Mouse (Mus musculus) kidney, postnatal 36 days (tissue): ENCODE measurements around the gene Nphp4.

Experiments
- DNase-seq, 2 experiments: peaks; one replicate each; pipeline ENCODE4 v3.0.0; 2021 to 2022; ENCODE audit warnings: mixed read lengths in 2 of 2

The Nphp4 gene

GRCm38 (mm10) chr4:152568662-152569395 lies 92.3 kb downstream of the Nphp4 start:
- DNase-seq: no peak

- no peak for DNase-seq
These were observed 97.8 kb downstream of the Nphp4 start for GRCm38 (mm10) chr4:152574266-152574665.

DNA sequence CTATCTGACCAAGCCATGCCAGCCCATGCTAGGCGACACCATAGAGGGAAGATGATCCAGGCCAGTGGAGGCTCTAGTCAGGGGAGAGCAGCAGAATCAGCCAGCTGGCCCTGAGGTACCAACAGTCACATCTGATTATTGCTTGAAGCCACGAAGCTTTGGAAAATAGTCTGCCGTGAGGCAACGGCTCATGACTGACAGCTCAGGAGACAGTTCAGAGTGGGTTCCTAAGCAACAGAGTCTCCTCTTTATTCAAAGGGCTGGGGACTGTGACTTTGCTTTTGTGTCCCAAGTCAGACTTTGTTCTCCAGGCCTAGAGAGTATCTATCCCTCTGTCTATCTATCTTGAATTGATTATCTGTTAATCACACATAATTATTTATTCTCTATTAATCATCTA lies 100.3 kb downstream of the Nphp4 start:
- no peak for DNase-seq

GRCm38 (mm10) chr4:152579956-152580355 lies 103.5 kb downstream of the Nphp4 start:
- no peak for DNase-seq

GRCm38 (mm10) chr4:152582206-152582605 lies 105.7 kb downstream of the Nphp4 start:
- no peak for DNase-seq

DNA sequence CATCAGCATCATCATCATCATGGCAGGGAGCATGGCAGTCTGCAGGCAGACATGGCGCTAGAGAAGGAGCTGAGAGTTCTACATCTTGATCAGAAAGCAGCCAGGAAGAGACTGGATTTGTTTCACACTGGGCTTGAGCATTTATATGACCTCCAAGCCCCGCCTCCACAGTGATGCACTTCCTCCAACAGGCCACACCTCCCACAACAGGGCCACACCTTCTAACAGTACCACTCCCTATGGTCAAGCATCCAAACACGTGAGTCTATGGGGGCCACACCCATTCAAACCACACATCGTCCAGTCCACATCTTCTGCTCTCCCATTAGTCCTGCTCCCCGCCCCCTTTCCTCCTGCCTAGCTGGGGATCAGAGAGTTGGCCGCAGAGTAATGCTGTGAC lies 107.1 kb downstream of the Nphp4 start:
- DNase-seq: no peak

DNA sequence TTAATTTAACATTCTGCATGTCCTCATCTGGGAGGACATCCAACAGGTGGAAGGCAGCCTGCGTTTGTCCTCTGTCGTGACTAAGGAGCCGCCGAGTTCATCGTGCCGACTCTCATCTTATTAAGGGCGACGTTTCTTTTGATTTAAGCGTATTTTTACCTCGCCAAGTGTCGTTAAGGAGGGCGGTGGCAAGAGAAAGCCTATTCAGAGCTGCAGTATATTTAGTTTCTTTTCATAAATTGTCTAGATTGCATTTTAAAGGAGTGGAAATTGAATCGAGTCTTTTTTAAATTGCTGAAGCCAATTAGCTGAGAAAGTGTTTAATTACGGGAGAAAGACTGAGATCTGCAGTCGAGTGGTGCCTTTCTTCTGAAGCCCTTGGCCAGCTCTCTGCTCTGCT lies 109.0 kb downstream of the Nphp4 start:
- no peak for DNase-seq

- DNase-seq: peak; percentile 36 to 69
These were observed 109.7 kb downstream of the Nphp4 start for GRCm38 (mm10) chr4:152586175-152586574.

DNA sequence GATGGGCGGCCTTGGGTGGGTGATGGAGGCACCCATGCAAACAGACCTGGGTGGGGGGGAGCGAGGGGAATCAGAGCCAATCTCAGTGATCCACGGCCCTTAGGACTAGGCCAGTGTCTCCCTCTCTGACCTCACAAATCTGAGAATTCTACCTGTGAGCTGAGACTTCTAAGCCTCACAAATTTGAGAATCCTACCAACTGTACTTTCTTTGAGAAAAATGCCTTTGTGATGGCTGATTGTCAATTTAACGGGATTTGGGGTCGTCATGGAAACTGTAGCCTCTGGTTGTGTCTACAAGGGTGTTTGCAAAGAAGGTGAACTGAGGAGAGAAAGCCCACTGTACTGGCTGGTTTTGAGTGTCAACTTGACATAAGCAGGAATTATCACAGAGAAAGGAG lies 127.8 kb downstream of the Nphp4 start:
- no peak for DNase-seq

DNA sequence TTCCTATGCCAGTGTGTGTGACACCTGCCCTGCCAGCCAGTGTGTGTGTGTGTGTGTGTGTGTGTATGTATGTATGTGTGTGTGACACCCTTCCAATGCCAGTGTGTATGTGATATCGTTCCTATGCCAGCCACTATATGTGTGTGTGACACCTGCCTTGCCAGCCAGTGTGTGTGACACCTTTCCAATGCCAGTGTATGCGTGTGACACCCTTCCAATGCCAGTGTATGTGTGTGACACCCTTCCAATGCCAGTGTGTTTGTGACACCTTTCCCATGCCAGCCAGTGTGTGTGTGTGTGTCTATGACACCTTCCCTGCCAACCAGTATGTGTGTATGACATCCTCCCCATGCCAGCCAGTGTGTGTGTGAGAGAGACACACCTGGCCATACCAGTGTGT lies 132.7 kb downstream of the Nphp4 start:
- DNase-seq: no peak

GRCm38 (mm10) chr4:152610026-152610425 lies 133.5 kb downstream of the Nphp4 start:
- DNase-seq: peak in 1 of 2 experiments; percentile 10
